15 mouse cellular contexts compared by ENCODE assay signal in the genomic region with DNA sequence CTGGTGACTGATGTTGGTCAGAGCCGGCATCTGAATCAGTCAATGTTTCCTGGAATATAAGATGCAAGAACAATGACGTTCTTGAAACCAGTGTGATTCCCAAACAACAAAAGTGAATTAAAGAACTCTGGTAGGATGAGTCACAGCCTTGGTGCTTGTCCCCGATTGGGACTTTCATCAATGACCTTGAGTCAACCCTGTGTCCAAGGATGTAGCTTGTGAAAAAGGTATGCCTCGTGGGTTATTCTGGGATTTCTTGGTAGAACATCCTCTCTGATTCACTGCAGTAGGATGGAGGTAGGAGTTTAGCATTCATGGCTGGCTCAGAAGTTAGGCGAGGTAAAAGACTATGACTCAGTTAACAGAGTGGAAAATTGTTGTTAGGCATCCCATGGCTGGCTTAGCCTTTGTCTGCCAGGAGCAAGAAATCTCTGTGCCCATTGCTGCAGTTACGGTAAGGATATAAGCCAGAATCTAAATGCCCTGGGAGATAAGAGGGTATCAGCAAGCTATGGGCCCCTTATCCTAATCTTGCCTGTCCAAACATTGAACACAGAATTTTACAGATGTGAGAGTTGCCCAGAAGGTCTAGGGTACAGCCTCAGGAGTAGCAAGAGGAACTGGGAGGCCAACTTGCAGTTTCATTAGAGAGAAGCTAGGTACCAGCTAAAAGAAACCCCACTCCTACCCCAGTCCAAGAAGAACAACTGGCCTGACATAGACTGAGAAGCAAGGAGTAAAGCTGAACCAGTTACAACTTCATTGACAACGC. TPM values are rescaled to one million over a fixed set of nuclear protein-coding genes. Genes with fewer than 3 reads are reported as not detected.
DNase-seq lines count a peak whose midpoint lies in the region; ATAC-seq lines count a peak whose summit lies in the region.
"Had no signal": no experiment of that assay in that cellular context is flagged by ENCODE, and none has a peak within 500 bp of the region (broad histone marks: within the 10 kb centered on the region; RNA-seq: fewer than 3 reads in every experiment).

No protein-coding gene starts in this region.

- peak; percentile 49 to 52 for DNase-seq in B cell, adult 2 months
- peak; percentile 40 for DNase-seq in ES-CJ7 (ENCODE audit: low read depth, low spot score)
- no peak for DNase-seq in layer of hippocampus, adult 9-10 months (ENCODE audit: low spot score)
- no peak for DNase-seq in forebrain, embryonic 11.5 days (ENCODE audit: low spot score)
- DNase-seq: cerebellum, adult 9-10 months; forebrain, postnatal 0 days; lung, postnatal 36 days; thymus, postnatal 25 days had no signal

- H3K4me3 ChIP-seq in heart, embryonic 12.5 days = no peak overlapping the region
- H3K4me3 ChIP-seq in forebrain, embryonic 11.5 days (ENCODE audit: low read depth, low read length) = no peak overlapping the region
- H3K4me3 ChIP-seq: erythroblast, embryonic 14.5 days; kidney, embryonic 15.5 days; stomach, embryonic 15.5 days had no signal

- H3K27ac ChIP-seq in heart, embryonic 12.5 days (ENCODE audit: poor library complexity, severe bottlenecking) = no peak overlapping the region
- no peak overlapping the region for H3K27ac ChIP-seq in forebrain, embryonic 11.5 days (ENCODE audit: low read depth, low read length)
- H3K27ac ChIP-seq: kidney, embryonic 15.5 days; stomach, embryonic 15.5 days had no signal

- no peak overlapping the region for H3K9ac ChIP-seq in heart, embryonic 12.5 days
- H3K9ac ChIP-seq in forebrain, embryonic 11.5 days (ENCODE audit: low read length) = no peak overlapping the region
- H3K9ac ChIP-seq: forebrain, postnatal 0 days; kidney, embryonic 15.5 days; stomach, embryonic 15.5 days had no signal

- ATAC-seq in common myeloid progenitor, adult 5-6 weeks (replicated peaks; ENCODE audit: low read depth, poor library complexity, severe bottlenecking) = peak; percentile 31; the same call in 1 of the 2 replicates
- ATAC-seq in megakaryocyte, adult 5-6 weeks (ENCODE audit: poor library complexity, severe bottlenecking) = peak; percentile 55
- ATAC-seq in heart, embryonic 12.5 days (ENCODE audit: insufficient number of reproducible peaks, low FRiP score) = no peak
- no peak for ATAC-seq in forebrain, embryonic 11.5 days (replicated peaks; ENCODE audit: low FRiP score)
- ATAC-seq: forebrain, postnatal 0 days; inflammation-experienced regulatory T-cells, adult 6 months had no signal

- 74% methylated on average over 7 of the region's 7 CpGs for WGBS in heart, embryonic 12.5 days
- WGBS in forebrain, embryonic 11.5 days = 95% methylated on average over 7 of the region's 7 CpGs

- H3K4me1 ChIP-seq in heart, embryonic 12.5 days (replicated peaks) = peaks cover 10% of the 10 kb centered on the region
- peaks cover 2% of the 10 kb centered on the region; the same call in 1 of the 2 replicates for H3K4me1 ChIP-seq in forebrain, embryonic 11.5 days (replicated peaks; ENCODE audit: control insufficient read depth, insufficient read depth, low read length)

- no peaks in the 10 kb centered on the region for H3K9me3 ChIP-seq in heart, embryonic 12.5 days (replicated peaks)
- no peaks in the 10 kb centered on the region for H3K9me3 ChIP-seq in forebrain, embryonic 11.5 days (ENCODE audit: control insufficient read depth, low read length)
- H3K9me3 ChIP-seq: kidney, embryonic 15.5 days; stomach, embryonic 15.5 days had no signal

- H3K36me3 ChIP-seq in heart, embryonic 12.5 days = no peaks in the 10 kb centered on the region
- H3K36me3 ChIP-seq in forebrain, embryonic 11.5 days (ENCODE audit: control insufficient read depth, insufficient read depth, low read length) = no peaks in the 10 kb centered on the region
- H3K36me3 ChIP-seq: kidney, embryonic 15.5 days; stomach, embryonic 15.5 days had no signal

- no peaks in the 10 kb centered on the region for H3K27me3 ChIP-seq in heart, embryonic 12.5 days (replicated peaks)
- no peaks in the 10 kb centered on the region for H3K27me3 ChIP-seq in forebrain, embryonic 11.5 days (ENCODE audit: control insufficient read depth, insufficient read depth, low read length)
- H3K27me3 ChIP-seq: kidney, embryonic 15.5 days; stomach, embryonic 15.5 days had no signal

- no peak overlapping the region for H3K4me2 ChIP-seq in heart, embryonic 12.5 days
- no peak overlapping the region for H3K4me2 ChIP-seq in forebrain, embryonic 11.5 days (ENCODE audit: low read depth, low read length, severe bottlenecking)
- H3K4me2 ChIP-seq: kidney, embryonic 15.5 days; stomach, embryonic 15.5 days had no signal

RNA-seq across cellular contexts. Expression of a gene that starts 55.9 kb away (rescaled TPM):
- total RNA-seq in common myeloid progenitor, adult 5-6 weeks (2017) = 35.6 and 36.2 TPM in 2 replicates
- 6.0 and 12.4 TPM in 2 replicates for total RNA-seq in megakaryocyte, adult 5-6 weeks (2015)
- total RNA-seq in megakaryocyte, adult 5-6 weeks (2017) = 8.9 and 39.4 TPM in 2 replicates
- 53.6 and 59.2 TPM in 2 replicates for polyA plus RNA-seq in heart, embryonic 12.5 days (2016; fragmentation: Nextera tagmentation; extraction: Ambion mirVana)
- 73.8 and 82.0 TPM in 2 replicates for polyA plus RNA-seq in forebrain, embryonic 11.5 days (2014; fragmentation: Nextera tagmentation; extraction: Ambion mirVana)

Comparison
In these comparisons a context has a peak if more than half of its experiments do, and no peak if none do; other contexts are left out.
1. DNase-seq: peak in B cell, adult 2 months (2 of 2) and ES-CJ7 (single experiment); none in layer of hippocampus, adult 9-10 months (single experiment) and forebrain, embryonic 11.5 days (single experiment).
2. ATAC-seq: peak in common myeloid progenitor, adult 5-6 weeks (single experiment) and megakaryocyte, adult 5-6 weeks (single experiment); none in heart, embryonic 12.5 days (single experiment) and forebrain, embryonic 11.5 days (single experiment).